Mouse (Mus musculus): ENCODE measurements around the gene Mrpl58.

- TF ChIP-seq POLR2A (IDR thresholded peaks at IDR 0.05; ENCODE audit: control insufficient read depth, low read depth, low read length) (peak; percentile 33; the same call in 1 of the 2 replicates), CTCF (IDR thresholded peaks at IDR 0.05; ENCODE audit: control insufficient read depth, insufficient read depth, insufficient replicate concordance, low read depth, low read length) (no peak)
Measured at GRCm38 (mm10) chr11:115403338-115404124, at the start of gene Mrpl58.

All from testis, adult 2 months (tissue).